Mouse (Mus musculus) liver, embryonic 14.5 days (tissue): Measurements from ENCODE around the gene Cass4.

ENCODE experiments used
- CTCF ChIP-seq: IDR thresholded peaks from 2 replicates; pipeline ENCODE4 v1.5.1; 2016; ENCODE audit warnings: antibody characterized with exemption, low read depth, control low read depth
- EP300 ChIP-seq: IDR thresholded peaks from 2 replicates; pipeline ENCODE4 v1.6.1; 2016; ENCODE audit warnings: antibody characterized with exemption, low read depth

GRCm38 (mm10) chr2:172466427-172467132 is 73.0 kb downstream of the Cass4 start:
- TF ChIP-seq CTCF = 0 out of 2 replicates have a peak, but pooled peaks have one; percentile 9
- TF ChIP-seq EP300 = no peak
